Mouse (Mus musculus) layer of hippocampus, postnatal 14 days (tissue): ENCODE data around the gene Gpr107. TPM values are rescaled to one million over a fixed set of nuclear protein-coding genes. Genes with fewer than 3 reads are reported as not detected.
A peak's percentile ranks its signal among the peaks of the same experiment; 100 is the strongest.
"Not testable (repeated sequence)": the region's sequence is repeated elsewhere in the genome, so short reads cannot be mapped to it uniquely, and the experiment has no call there.

ENCODE experiments used
- DNase-seq, 2 experiments: peaks; one replicate each; pipeline ENCODE4 v3.0.0; 2021 to 2022; ENCODE audit warnings: low spot score in 2 of 2, mixed read lengths in 1 of 2
- total RNA-seq, 2 experiments: library from RNA; stranded (reverse); gene quantifications; 2 replicates each; pipeline ENCODE4 v1.2.3; 2021

The Gpr107 gene
- total RNA-seq, 2 experiments from 2014 or later = 48.6 to 52.8 TPM

GRCm38 (mm10) chr2:31147054-31147453 lies 5.1 kb upstream of the Gpr107 start:
- DNase-seq = no peak

DNA sequence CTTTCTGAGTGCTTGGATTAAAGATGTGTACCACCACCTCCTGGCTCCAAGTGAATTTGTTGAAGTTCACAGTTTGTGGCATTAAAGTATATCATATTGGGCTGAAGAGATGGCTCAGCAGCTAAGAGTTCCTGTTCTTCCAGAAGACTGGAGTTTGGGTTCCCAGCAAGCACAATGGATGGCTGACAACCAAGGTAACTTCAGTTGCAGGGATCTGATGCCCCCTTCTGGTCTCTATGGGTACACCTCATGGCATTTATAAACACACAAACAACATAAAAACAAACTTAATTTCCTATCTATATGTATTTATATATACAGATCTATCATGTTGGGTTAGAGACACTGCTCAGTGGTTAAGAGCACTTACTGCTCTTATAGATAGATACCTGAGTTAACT lies 1.4 kb upstream of the Gpr107 start:
- no peak for DNase-seq

- no peak for DNase-seq
Observed at GRCm38 (mm10) chr2:31156846-31157245, 4.7 kb downstream of the Gpr107 start.

GRCm38 (mm10) chr2:31160147-31160920 lies 8.2 kb downstream of the Gpr107 start:
- DNase-seq = no peak

- DNase-seq = no peak
Observed at GRCm38 (mm10) chr2:31161620-31162019, 9.5 kb downstream of the Gpr107 start.

DNA sequence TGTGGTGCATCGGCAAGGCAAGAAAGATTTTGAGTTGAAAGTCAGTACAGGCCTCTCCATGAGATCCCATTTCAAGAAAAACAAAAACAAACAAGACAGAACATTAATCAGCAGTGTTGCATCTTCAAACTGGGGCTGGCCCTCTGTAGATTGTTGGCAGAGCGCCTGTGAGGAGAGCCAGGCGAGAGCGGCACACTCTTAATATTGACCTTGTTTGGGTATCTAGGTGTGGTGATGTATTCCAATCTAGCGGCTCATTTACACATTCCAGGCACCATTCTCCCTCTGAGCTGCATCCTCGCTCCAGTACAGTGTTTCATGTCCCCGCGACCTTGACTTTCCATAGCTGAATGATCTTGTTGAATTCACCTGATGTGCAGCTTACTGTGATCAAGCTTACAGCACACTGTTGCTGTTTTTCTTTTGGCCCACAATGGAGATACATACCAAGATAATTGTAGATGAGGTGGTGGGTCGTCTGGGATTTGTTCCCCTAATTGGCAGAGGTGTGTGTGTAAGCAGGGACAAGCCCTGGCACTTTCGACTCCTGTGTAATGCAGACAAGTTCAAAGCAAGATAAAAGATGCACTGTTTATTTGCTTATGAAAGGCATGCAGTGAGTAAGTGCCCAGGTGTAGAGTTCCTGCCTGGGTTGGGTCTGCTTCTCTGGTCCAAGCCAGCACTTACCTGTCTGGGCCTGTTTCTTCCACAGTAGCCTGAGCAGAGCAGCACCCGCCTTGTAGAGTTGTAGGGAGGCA lies 11.4 kb downstream of the Gpr107 start:
- no peak for DNase-seq

GRCm38 (mm10) chr2:31164841-31165455 lies 12.8 kb downstream of the Gpr107 start:
- DNase-seq = no peak

DNA sequence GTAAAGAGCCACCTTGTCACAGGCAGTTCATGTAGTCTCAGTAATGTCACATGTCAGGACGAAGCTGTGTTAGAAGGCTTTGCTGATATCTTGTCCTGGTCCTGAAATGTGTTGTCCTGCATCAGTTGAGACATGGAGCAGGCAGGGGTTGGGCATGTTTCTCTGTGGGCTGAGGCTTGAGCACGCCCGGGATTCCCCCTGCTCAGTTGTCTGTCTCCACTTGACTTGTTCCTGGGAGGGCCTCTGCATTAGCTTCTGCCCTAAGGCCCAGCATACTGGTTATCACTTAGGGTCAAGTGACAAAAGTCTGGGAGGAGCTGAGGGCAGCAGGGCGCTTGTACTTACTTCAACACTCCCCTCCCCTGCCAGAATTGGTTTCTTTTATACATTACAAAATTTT lies 13.4 kb downstream of the Gpr107 start:
- no peak for DNase-seq

DNA sequence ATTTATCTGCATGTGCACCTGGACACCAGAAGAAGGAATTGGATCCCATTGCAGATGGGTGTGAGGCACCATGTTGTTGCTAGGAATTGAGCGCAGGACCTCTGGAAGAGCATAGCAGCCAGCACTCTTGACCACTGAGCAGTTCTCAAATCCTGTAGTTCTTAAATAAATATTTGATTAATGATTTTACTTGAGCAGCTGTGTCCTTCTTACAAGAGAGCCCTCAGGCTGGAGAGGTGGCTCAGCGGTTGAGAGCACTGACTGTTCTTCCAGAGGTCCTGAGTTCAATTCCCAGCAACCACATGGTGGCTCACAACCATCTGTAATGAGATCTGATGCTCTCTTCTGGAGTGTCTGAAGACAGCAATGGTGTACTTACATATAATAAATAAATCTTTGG lies 15.5 kb downstream of the Gpr107 start:
- not testable (repeated sequence) for DNase-seq

DNA sequence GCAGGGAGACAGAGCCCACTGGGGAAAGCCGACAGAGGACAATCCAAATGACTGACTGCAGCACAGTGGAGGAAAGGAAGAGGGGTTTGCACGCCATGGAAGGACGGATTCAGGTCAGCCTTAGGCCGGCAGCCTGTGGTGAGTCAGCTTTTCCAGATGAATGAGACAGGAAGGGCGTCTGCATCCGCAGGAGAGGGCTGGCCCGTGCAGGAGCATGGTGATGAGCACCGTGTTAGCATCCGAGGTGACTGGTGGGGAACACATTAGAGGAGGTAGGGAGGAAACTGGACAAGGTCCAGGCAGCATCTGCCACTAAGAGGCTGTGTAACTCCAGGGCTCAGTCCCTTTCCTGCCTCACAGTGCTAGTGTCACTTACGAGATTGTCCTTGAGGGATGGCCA lies 16.9 kb downstream of the Gpr107 start:
- no peak for DNase-seq

DNA sequence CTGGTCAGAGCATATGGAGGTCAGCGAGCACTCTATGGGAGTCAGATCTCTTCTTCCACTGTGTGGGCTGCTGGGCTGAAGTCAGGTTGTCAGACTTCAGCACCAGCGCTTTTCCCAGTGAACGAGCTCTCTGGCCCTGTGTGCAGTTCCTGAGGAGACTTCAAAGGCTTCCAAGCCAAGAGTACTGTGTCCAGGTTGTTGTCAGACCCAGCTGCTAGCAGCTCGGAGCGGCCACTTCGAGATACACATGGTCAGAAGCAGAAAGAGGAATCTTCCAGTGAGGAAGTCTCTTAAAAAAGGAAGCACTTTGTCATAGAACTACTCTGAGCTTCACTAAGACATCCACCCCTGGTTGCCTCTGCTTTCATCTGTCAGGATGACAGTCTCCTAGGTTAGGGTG lies 18.0 kb downstream of the Gpr107 start:
- DNase-seq = no peak

DNA sequence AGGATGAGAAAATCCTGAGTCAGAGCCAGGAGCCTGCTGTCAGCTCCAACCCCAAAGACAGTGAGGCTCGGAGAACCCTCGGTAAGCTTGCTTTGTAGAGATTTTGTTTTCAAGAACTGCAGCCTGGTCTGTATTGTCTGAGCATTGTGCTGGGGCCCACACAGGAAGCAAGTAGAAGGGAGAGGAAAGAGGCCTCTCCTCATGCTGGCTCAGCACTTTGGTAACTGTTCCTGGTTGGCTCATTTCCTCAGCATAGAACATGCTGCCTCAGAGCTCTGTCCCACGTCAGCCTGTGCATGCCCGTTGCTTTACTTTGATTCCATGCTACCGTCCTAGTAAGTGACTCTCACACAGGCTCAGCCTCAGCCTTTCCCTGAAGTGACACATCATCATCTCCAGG lies 19.9 kb downstream of the Gpr107 start:
- DNase-seq = peak in 1 of 2 experiments; percentile 22

GRCm38 (mm10) chr2:31172536-31172935 lies 20.4 kb downstream of the Gpr107 start:
- no peak for DNase-seq

DNA sequence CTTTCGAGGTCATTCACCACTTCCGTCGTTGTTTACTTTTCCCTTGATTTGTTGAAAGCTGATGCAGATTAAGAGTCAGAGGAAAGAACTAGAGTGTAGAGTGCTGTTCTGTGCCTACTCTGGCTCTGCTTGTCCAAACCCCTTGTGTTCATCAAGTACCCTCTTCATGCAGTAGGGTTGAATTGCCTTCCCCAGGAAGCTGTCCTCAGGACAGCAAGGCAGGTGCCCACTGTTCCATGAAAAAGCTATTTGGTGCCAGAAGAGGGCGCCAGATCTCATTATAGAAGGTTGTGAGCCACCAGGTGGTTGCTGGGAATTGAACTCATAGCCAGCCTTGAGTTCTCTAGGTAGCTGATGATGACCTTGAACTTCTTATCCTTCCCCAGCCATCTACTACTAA lies 21.2 kb downstream of the Gpr107 start:
- DNase-seq = no peak

DNA sequence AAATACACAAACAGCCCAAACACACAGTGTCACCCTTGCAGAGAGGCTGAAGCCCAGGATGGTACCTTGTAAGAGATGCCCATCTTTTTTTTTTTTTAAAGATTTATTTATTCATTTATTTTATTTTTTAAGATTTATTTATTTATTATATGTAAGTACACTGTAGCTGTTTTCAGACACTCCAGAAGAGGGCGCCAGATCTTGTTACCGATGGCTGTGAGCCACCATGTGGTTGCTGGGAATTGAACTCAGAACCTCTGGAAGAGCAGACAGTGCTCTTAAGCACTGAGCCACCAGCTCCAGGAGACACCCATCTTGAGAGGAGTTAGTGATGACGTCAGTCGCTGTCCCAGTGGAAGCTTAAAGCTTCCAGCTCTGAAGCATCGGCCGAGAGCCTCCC lies 26.5 kb downstream of the Gpr107 start:
- DNase-seq = not testable (repeated sequence)

DNA sequence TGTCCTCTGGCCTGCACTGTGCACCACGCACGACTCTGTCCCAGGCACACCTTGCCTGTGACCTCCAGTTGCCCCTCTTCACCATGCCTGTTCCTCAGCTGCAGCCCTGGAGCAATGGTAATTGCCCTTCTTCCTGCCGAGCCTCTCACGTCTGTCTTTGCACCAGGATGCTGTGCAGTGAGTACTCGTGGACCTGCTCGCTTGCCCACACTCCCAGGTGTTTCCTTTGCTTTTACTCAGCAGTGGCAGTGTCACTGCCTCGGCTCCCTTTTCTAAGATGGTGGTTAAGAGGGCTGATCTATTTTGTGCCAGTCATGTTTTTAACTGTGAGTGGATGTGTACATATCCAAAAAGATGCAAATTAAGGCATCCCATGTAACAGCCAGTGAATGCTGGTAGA lies 27.4 kb downstream of the Gpr107 start:
- DNase-seq = no peak

DNA sequence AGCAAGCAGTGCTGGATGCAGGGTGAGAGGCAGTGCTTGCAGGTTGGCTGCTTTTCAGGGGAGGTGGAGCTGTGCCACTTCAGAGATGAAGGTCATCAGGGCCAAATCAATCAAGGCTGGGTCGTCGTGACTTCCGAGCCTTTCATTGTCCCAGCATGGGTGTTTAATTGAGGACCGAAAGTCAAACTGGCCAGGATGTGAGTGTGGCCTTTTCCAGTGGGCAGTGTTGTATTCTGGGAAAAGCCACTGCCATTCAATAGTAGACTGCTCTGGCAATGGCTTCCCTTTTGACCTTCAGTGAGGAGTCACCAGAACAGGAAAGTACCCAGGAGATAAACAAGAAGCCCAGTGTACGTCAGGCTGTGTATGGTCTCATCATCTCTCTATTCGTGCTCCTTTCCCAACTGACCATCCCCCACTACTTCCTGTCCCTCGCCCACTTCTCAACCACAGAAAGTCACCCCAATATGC lies 28.0 kb downstream of the Gpr107 start:
- DNase-seq = no peak

DNA sequence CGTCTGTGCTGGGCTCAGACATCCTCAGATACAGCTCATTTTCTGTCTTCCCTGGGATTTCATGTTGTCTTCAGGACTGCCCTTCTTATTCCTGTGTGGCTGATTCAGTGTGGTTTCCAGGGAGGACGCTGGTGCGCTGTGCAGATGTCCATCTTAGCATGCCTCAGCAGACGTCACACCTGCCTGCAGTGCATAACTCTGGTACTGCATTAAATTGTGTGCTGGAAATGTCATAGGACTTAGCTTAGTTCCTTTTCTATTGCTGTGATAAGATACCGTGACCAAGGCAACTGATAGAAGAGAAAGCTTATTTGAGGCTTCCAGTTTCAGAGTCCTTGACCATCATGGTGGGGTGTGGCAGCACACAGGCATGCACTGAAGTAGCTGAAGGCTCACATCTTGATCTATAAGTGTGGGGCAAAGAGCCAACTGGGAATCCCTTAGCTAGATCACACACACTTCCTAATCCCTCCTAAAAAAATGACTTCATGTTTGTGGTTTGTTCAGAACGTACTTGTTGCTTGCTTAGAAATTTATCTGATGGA lies 30.7 kb downstream of the Gpr107 start:
- DNase-seq = no peak

DNA sequence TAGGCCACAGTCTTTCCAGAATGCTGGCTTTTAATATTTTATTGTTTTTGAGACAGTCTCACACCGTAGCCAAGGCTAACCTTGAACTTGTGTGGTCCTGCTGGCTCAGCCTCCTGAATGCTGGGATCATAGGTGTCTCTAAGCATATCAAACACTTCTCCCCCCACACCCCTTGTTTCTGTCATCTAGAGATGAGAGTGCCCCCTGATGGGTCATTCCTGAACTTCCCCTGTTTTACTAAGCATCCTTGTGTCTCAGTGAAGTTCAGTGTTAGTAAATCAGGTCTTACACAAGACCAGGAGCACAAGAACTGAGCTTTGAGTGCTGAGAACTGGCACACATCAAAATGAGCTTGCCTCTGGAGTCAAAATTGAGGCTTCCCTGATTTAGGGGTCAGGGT lies 31.7 kb downstream of the Gpr107 start:
- DNase-seq = no peak

DNA sequence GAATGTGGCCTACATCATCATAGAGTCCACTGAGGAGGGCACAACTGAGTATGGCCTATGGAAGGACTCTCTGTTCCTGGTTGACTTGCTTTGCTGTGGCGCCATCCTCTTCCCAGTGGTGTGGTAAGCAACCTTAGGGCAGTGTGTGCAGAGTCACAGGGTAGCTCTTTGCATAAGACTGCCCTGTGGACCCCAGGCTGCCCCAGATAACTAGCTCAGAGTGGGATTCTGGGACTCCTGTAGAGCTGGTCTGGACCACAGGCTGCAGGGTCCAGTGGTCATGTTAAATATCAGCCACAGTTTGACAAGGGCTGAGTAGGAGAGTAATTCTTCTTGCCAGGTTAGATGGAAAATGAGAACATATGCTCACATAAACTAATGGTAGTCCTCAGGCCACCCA lies 36.6 kb downstream of the Gpr107 start:
- DNase-seq = no peak

DNA sequence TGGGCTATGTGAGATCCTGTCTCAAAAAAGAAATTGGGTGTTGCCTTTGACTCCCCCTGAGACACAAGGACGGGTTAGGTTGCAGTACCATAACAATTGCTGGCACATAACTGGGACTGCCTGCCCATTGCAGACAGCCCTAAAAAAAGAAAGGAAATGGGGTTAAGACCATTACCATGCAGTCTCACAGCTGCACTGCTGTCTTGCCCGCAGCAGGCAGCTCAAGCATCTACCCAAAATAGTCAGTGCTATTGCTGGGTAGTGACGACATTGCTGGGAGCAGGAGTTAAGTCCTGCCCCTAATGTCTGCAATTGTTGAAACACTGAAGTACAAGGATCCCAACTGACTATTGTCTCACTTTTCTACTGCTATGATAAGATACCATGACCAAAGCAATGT lies 37.5 kb downstream of the Gpr107 start:
- DNase-seq = no peak

- no peak for DNase-seq
Observed at GRCm38 (mm10) chr2:31191765-31192164, 39.6 kb downstream of the Gpr107 start.
